Mouse (Mus musculus) liver, embryonic 13.5 days (tissue): Measurements from ENCODE around the gene Col4a3. TPM values are rescaled to one million over a fixed set of nuclear protein-coding genes. Genes with fewer than 3 reads are reported as not detected.

Source experiments
- ATAC-seq: fragments of 200-750 bp; cut with Nextera tagmentation; 2 replicates; pipeline ENCODE4 v1.8.0; 2017; ENCODE audit warnings: low read depth, mild to moderate bottlenecking, moderate number of reproducible peaks, moderate library complexity
- DNase-seq: peaks from one replicate; pipeline ENCODE4 v3.0.0; 2022
- H3K27ac ChIP-seq: fragments of 300-500 bp; sonication (generic); 2 replicates; pipeline ENCODE4 v1.5.1; 2015; ENCODE audit warnings: moderate library complexity, mild to moderate bottlenecking, inconsistent platforms
- H3K27me3 ChIP-seq: fragments of 300-500 bp; sonication (generic); 2 replicates; pipeline ENCODE4 v1.6.1; 2015; ENCODE audit warnings: mild to moderate bottlenecking, inconsistent platforms
- H3K36me3 ChIP-seq: fragments of 300-500 bp; sonication (generic); 2 replicates; pipeline ENCODE4 v1.6.1; 2015; ENCODE audit warnings: mild to moderate bottlenecking, inconsistent platforms
- H3K4me1 ChIP-seq: fragments of 300-500 bp; sonication (generic); replicated peaks from 2 replicates; pipeline ENCODE4 v1.6.1; 2015; ENCODE audit warnings: inconsistent platforms
- H3K4me2 ChIP-seq: fragments of 300-500 bp; sonication (generic); 2 replicates; pipeline ENCODE4 v1.6.1; 2015; ENCODE audit warnings: inconsistent platforms, mild to moderate bottlenecking, moderate library complexity
- H3K4me3 ChIP-seq: fragments of 300-500 bp; sonication (generic); replicated peaks from 2 replicates; pipeline ENCODE4 v1.5.1; 2015; ENCODE audit warnings: mild to moderate bottlenecking, inconsistent platforms
- H3K9ac ChIP-seq: fragments of 300-500 bp; sonication (generic); 2 replicates; pipeline ENCODE4 v1.6.1; 2015; ENCODE audit warnings: mild to moderate bottlenecking, inconsistent platforms
- H3K9me3 ChIP-seq: fragments of 300-500 bp; sonication (generic); replicated peaks from 2 replicates; pipeline ENCODE4 v1.6.1; 2016; ENCODE audit warnings: inconsistent platforms
- WGBS: fragments of 180-500 bp; shearing (Covaris S2); methylation state at CpG from one replicate; pipeline ENCODE4 v1.1.7; 2015; ENCODE audit not compliant: insufficient replicate concordance; 5-methylcytosine and 5-hydroxymethylcytosine counted together
- polyA plus RNA-seq: library from polyadenylated mRNA; unstranded; fragments of >200 nt; fragmentation: Nextera tagmentation; extraction: Ambion mirVana; gene quantifications from 2 replicates; pipeline ENCODE4 v1.2.1, GENCODE M21; 2015

Gene Col4a3
- polyA plus RNA-seq, 1 experiment from 2014 or later, result 0.09 TPM

GRCm38 (mm10) chr1:82686866-82687265 is 100.1 kb downstream of the Col4a3 start:
- no peak overlapping the region for H3K9ac ChIP-seq
- H3K4me2 ChIP-seq, result no peak overlapping the region
- H3K27ac ChIP-seq, result no peak overlapping the region
- DNase-seq (no peak), ATAC-seq (peak; percentile 70)
- WGBS, result 39% methylated on average over 2 of the region's 2 CpGs
- H3K36me3 ChIP-seq, result no peaks in the 10 kb centered on the region
- no peak overlapping the region for H3K4me3 ChIP-seq
- H3K27me3 ChIP-seq, result no peaks in the 10 kb centered on the region
- no peaks in the 10 kb centered on the region for H3K9me3 ChIP-seq
- H3K4me1 ChIP-seq, result peaks cover 8% of the 10 kb centered on the region

GRCm38 (mm10) chr1:82687931-82688330 is 101.2 kb downstream of the Col4a3 start:
- no peaks in the 10 kb centered on the region for H3K36me3 ChIP-seq
- ATAC-seq (no peak), DNase-seq (no peak)
- no peak overlapping the region for H3K27ac ChIP-seq
- H3K4me2 ChIP-seq, result no peak overlapping the region
- no peaks in the 10 kb centered on the region for H3K27me3 ChIP-seq
- no peak overlapping the region for H3K9ac ChIP-seq
- 76% methylated on average over 6 of the region's 6 CpGs for WGBS
- no peak overlapping the region for H3K4me3 ChIP-seq
- no peaks in the 10 kb centered on the region for H3K9me3 ChIP-seq
- peaks cover 8% of the 10 kb centered on the region for H3K4me1 ChIP-seq

- H3K4me3 ChIP-seq, result no peak overlapping the region
- no peak overlapping the region for H3K9ac ChIP-seq
- no peaks in the 10 kb centered on the region for H3K27me3 ChIP-seq
- H3K9me3 ChIP-seq, result no peaks in the 10 kb centered on the region
- H3K27ac ChIP-seq, result no peak overlapping the region
- WGBS, result 41% methylated on average over 3 of the region's 3 CpGs
- H3K4me1 ChIP-seq, result no peaks in the 10 kb centered on the region
- DNase-seq (no peak), ATAC-seq (no peak)
- no peaks in the 10 kb centered on the region for H3K36me3 ChIP-seq
- H3K4me2 ChIP-seq, result no peak overlapping the region
Measured at GRCm38 (mm10) chr1:82695915-82696314, 109.2 kb downstream of the Col4a3 start.

GRCm38 (mm10) chr1:82717816-82718512 is 131.2 kb downstream of the Col4a3 start:
- Histone ChIP-seq H3K4me2 (peak overlapping the region; percentile 27), H3K36me3 (no peaks in the 10 kb centered on the region), H3K27ac (peak overlapping the region; percentile 69), H3K9me3 (no peaks in the 10 kb centered on the region), H3K9ac (no peak overlapping the region), H3K4me1 (peaks cover 34% of the 10 kb centered on the region), H3K4me3 (no peak overlapping the region), H3K27me3 (0 out of 2 replicates have a peak, but pooled peaks cover 4% of the 10 kb centered on the region)
- DNase-seq, result no peak
- peak; percentile 87 for ATAC-seq
- WGBS, result 44% methylated on average over 9 of the region's 9 CpGs

- H3K36me3 ChIP-seq, result peaks cover 17% of the 10 kb centered on the region
- WGBS, result 7% methylated on average over 38 of the region's 38 CpGs
- H3K9me3 ChIP-seq, result no peaks in the 10 kb centered on the region
- DNase-seq, result peak; percentile 86
- peak; percentile 95 for ATAC-seq
- peak within 1 kb of the TSS; percentile 94 for H3K9ac ChIP-seq
- H3K4me2 ChIP-seq, result peak within 1 kb of the TSS; percentile 94
- H3K4me3 ChIP-seq, result peak within 1 kb of the TSS; percentile 86
- H3K27me3 ChIP-seq, result 0 out of 2 replicates have a peak, but pooled peaks cover 4% of the 10 kb centered on the region
- peaks cover 36% of the 10 kb centered on the region for H3K4me1 ChIP-seq
- H3K27ac ChIP-seq, result peak within 1 kb of the TSS; percentile 94
Measured at GRCm38 (mm10) chr1:82724339-82725025, 137.8 kb downstream of the Col4a3 start, which contains the start of gene Mff. TSS of gene Mff (plus strand) at chr1:82724890.

GRCm38 (mm10) chr1:82725026-82725874 is 138.5 kb downstream of the Col4a3 start:
- ATAC-seq, result peak; percentile 97
- WGBS, result 2% methylated on average over 37 of the region's 37 CpGs

GRCm38 (mm10) chr1:82725875-82726185 is 139.1 kb downstream of the Col4a3 start:
- Histone ChIP-seq H3K9ac (peak overlapping the region; percentile 94), H3K27ac (peak overlapping the region; percentile 94), H3K4me2 (peak overlapping the region; percentile 94), H3K4me3 (peak overlapping the region; percentile 86), H3K27me3 (0 out of 2 replicates have a peak, but pooled peaks cover 4% of the 10 kb centered on the region), H3K9me3 (no peaks in the 10 kb centered on the region), H3K4me1 (peaks cover 25% of the 10 kb centered on the region), H3K36me3 (peaks cover 30% of the 10 kb centered on the region)
- WGBS, result 16% methylated on average over 4 of the region's 4 CpGs
- ATAC-seq (peak; percentile 55), DNase-seq (peak; percentile 32)

More at GRCm38 (mm10) chr1:82725026-82725874, 138.5 kb downstream of the Col4a3 start:
- H3K4me1 ChIP-seq, result peaks cover 30% of the 10 kb centered on the region
- H3K9me3 ChIP-seq, result no peaks in the 10 kb centered on the region
- peak overlapping the region; percentile 86 for H3K4me3 ChIP-seq
- 0 out of 2 replicates have a peak, but pooled peaks cover 4% of the 10 kb centered on the region for H3K27me3 ChIP-seq
- H3K36me3 ChIP-seq, result peaks cover 24% of the 10 kb centered on the region
- peak overlapping the region; percentile 94 for H3K4me2 ChIP-seq
- peak; percentile 78 for DNase-seq
- H3K27ac ChIP-seq, result peak overlapping the region; percentile 94
- peak overlapping the region; percentile 94 for H3K9ac ChIP-seq

- no peak for ATAC-seq
- H3K27me3 ChIP-seq, result 0 out of 2 replicates have a peak, but pooled peaks cover 4% of the 10 kb centered on the region
- DNase-seq, result no peak
- H3K9ac ChIP-seq, result peak overlapping the region; percentile 94
- H3K27ac ChIP-seq, result peak overlapping the region; percentile 94
- WGBS, result 28% methylated on average over 5 of the region's 5 CpGs
- no peaks in the 10 kb centered on the region for H3K9me3 ChIP-seq
- peak overlapping the region; percentile 94 for H3K4me2 ChIP-seq
- peak overlapping the region; percentile 86 for H3K4me3 ChIP-seq
- peaks cover 36% of the 10 kb centered on the region for H3K36me3 ChIP-seq
- peaks cover 23% of the 10 kb centered on the region for H3K4me1 ChIP-seq
Measured at GRCm38 (mm10) chr1:82726482-82726881, 139.8 kb downstream of the Col4a3 start.

- DNase-seq, result no peak
- Histone ChIP-seq H3K4me2 (no peak overlapping the region), H3K9ac (no peak overlapping the region), H3K36me3 (peaks cover 89% of the 10 kb centered on the region), H3K27me3 (no peaks in the 10 kb centered on the region), H3K4me1 (peaks cover 14% of the 10 kb centered on the region), H3K27ac (no peak overlapping the region), H3K9me3 (no peaks in the 10 kb centered on the region), H3K4me3 (no peak overlapping the region)
- 52% methylated on average over 1 of the region's 1 CpGs for WGBS
- ATAC-seq, result peak; percentile 58
Measured at GRCm38 (mm10) chr1:82733357-82733756, 146.6 kb downstream of the Col4a3 start.

- H3K36me3 ChIP-seq, result peaks cover 74% of the 10 kb centered on the region
Measured at GRCm38 (mm10) chr1:82738066-82738465, 151.3 kb downstream of the Col4a3 start.

GRCm38 (mm10) chr1:82741539-82741938 is 154.8 kb downstream of the Col4a3 start:
- no peak overlapping the region for H3K4me3 ChIP-seq
- H3K9ac ChIP-seq, result no peak overlapping the region
- H3K36me3 ChIP-seq, result peaks cover 54% of the 10 kb centered on the region
- no peaks in the 10 kb centered on the region for H3K9me3 ChIP-seq
- no peaks in the 10 kb centered on the region for H3K27me3 ChIP-seq
- H3K4me2 ChIP-seq, result no peak overlapping the region
- 82% methylated on average over 7 of the region's 7 CpGs for WGBS
- H3K4me1 ChIP-seq, result peaks cover 3% of the 10 kb centered on the region; the same call in 1 of the 2 replicates
- no peak for ATAC-seq
- DNase-seq, result no peak
- no peak overlapping the region for H3K27ac ChIP-seq

More at GRCm38 (mm10) chr1:82738066-82738465, 151.3 kb downstream of the Col4a3 start:
- Histone ChIP-seq H3K4me1 (peaks cover 5% of the 10 kb centered on the region), H3K27me3 (no peaks in the 10 kb centered on the region), H3K4me3 (no peak overlapping the region), H3K27ac (no peak overlapping the region), H3K4me2 (no peak overlapping the region), H3K9ac (no peak overlapping the region), H3K9me3 (no peaks in the 10 kb centered on the region)
- ATAC-seq (no peak), DNase-seq (no peak)
- 81% methylated on average over 1 of the region's 1 CpGs for WGBS
